Mouse (Mus musculus) limb, embryonic 15.5 days (tissue): ENCODE measurements around the gene Zfp740. TPM values are rescaled to one million over a fixed set of nuclear protein-coding genes. Genes with fewer than 3 reads are reported as not detected.
A peak's percentile ranks its signal among the peaks of the same experiment; 100 is the strongest.

Experiments
- ATAC-seq: fragments of 200-750 bp; cut with Nextera tagmentation; 2 replicates; pipeline ENCODE4 v1.8.0; 2017; ENCODE audit warnings: low read depth, moderate TSS enrichment; ENCODE audit not compliant: insufficient number of reproducible peaks, low FRiP score, low TSS enrichment
- H3K27ac ChIP-seq: fragments of 300-500 bp; sonication (generic); 2 replicates; pipeline ENCODE4 v1.5.1; 2015; ENCODE audit warnings: moderate library complexity, mild to moderate bottlenecking, inconsistent platforms
- H3K27me3 ChIP-seq: fragments of 300-500 bp; sonication (generic); 2 replicates; pipeline ENCODE4 v1.6.1; 2015; ENCODE audit warnings: inconsistent platforms
- H3K36me3 ChIP-seq: fragments of 300-500 bp; sonication (generic); 2 replicates; pipeline ENCODE4 v1.6.1; 2015; ENCODE audit warnings: inconsistent platforms
- H3K4me1 ChIP-seq: fragments of 300-500 bp; sonication (generic); 2 replicates; pipeline ENCODE4 v1.6.1; 2015; ENCODE audit warnings: inconsistent platforms
- H3K4me2 ChIP-seq: fragments of 300-500 bp; sonication (generic); 2 replicates; pipeline ENCODE4 v1.6.1; 2015; ENCODE audit warnings: mild to moderate bottlenecking, inconsistent platforms
- H3K4me3 ChIP-seq: fragments of 300-500 bp; sonication (generic); 2 replicates; pipeline ENCODE4 v1.5.1; 2015; ENCODE audit warnings: mild to moderate bottlenecking, inconsistent platforms
- H3K9ac ChIP-seq: fragments of 300-500 bp; sonication (generic); 2 replicates; pipeline ENCODE4 v1.6.1; 2015; ENCODE audit warnings: inconsistent platforms
- H3K9me3 ChIP-seq: fragments of 300-500 bp; sonication (generic); 2 replicates; pipeline ENCODE4 v1.6.1; 2016; ENCODE audit warnings: inconsistent platforms
- WGBS: fragments of 180-500 bp; shearing (Covaris S2); methylation state at CpG from one replicate; pipeline ENCODE4 v1.1.7; 2015; 5-methylcytosine and 5-hydroxymethylcytosine counted together
- polyA plus RNA-seq: library from polyadenylated mRNA; unstranded; fragments of >200 nt; fragmentation: Nextera tagmentation; extraction: Ambion mirVana; gene quantifications from 2 replicates; pipeline ENCODE4 v1.2.1, GENCODE M21; 2015

Gene Zfp740
- polyA plus RNA-seq, 1 experiment from 2014 or later = 59.9 TPM

DNA sequence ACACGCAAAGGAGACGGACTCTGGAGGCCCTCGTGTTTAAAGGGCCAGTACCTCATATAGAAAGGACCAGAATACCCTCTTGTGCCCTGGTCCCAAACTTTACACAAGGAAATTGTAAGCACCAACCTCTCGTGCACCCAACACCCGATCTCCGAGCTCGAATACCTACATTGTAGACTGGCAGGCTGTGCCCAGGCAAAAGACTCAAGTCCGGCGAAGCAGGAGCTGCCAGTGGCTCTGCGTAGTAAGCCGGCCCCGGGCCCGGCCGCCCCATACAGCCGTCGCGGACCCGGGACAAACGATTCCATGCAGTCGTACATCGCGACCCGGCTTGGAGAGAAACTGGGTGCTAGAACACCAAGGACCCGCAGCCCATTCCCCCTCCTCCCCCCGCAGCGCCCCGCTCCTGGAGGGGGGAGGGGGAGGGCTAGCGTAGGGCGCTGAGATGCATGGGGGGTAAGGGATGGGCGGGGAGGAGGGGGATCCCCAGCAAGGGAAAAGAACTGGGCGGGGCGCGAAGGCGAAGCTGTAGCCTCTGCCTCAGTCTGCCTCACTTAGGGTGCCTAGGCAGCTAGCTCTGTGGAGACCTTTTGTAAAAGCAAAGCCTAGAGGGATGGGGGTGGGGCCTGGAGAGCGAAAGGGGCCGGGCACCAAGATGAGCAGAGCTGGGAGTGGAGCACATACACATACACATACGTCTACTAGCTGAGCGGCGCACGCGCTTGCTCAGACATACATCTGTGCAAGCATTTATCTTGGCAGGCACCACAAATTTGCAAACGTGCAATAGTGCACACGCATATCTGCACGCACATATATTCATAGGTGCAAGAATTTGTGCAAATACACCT lies 43.1 kb downstream of the Zfp740 start:
- peak; percentile 64 for ATAC-seq
- Histone ChIP-seq H3K4me1 (peaks cover 80% of the 10 kb centered on the region), H3K4me3 (peak overlapping the region; percentile 58), H3K27me3 (no peaks in the 10 kb centered on the region), H3K27ac (peak overlapping the region; percentile 99), H3K36me3 (peaks cover 19% of the 10 kb centered on the region), H3K9ac (peak overlapping the region; percentile 47), H3K4me2 (peak overlapping the region; percentile 85), H3K9me3 (no peaks in the 10 kb centered on the region)
- under 1% methylated on average over 39 of the region's 44 CpGs for WGBS

DNA sequence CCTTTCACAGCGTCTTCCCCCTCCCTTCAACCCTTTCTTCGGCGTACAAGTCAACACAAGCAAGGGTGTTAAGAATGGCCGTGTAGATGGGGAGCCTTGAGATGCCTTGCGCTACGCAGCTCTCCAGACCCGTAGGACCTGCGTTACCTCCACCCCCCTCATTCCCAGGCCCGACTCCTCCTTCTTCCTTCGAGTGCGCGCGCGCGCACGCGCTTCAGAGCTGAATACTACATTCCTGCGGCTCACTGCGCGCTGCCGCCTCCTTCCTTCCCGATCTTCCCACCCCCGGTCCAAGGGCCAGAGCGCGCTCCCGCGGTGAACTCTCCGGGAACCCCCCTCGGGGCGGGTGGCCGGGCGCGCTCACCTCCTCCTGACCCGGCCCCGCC lies 43.8 kb downstream of the Zfp740 start:
- Histone ChIP-seq H3K4me3 (peak overlapping the region; percentile 58), H3K4me2 (peak overlapping the region; percentile 85), H3K4me1 (peaks cover 83% of the 10 kb centered on the region), H3K27ac (peak overlapping the region; percentile 99), H3K9me3 (no peaks in the 10 kb centered on the region), H3K27me3 (no peaks in the 10 kb centered on the region), H3K36me3 (peaks cover 20% of the 10 kb centered on the region), H3K9ac (peak overlapping the region; percentile 18; the same call in 1 of the 2 replicates)
- WGBS = 1% methylated on average over 30 of the region's 35 CpGs
- ATAC-seq = peak; percentile 64

- Histone ChIP-seq H3K4me1 (peaks cover 83% of the 10 kb centered on the region), H3K27me3 (no peaks in the 10 kb centered on the region), H3K36me3 (peaks cover 25% of the 10 kb centered on the region), H3K4me3 (peak overlapping the region; percentile 58), H3K9me3 (no peaks in the 10 kb centered on the region), H3K9ac (peak overlapping the region; percentile 43), H3K27ac (peak overlapping the region; percentile 99), H3K4me2 (peak overlapping the region; percentile 85)
- peak; percentile 44 for ATAC-seq
- 0% methylated on average over 46 of the region's 65 CpGs for WGBS
Measured at GRCm38 (mm10) chr15:102247252-102248130, 44.4 kb downstream of the Zfp740 start.

GRCm38 (mm10) chr15:102248131-102248811 lies 45.2 kb downstream of the Zfp740 start:
- ATAC-seq = no peak
- Histone ChIP-seq H3K27me3 (no peaks in the 10 kb centered on the region), H3K9me3 (no peaks in the 10 kb centered on the region), H3K36me3 (peaks cover 24% of the 10 kb centered on the region), H3K4me2 (peak overlapping the region; percentile 85), H3K9ac (0 out of 2 replicates have a peak overlapping the region, but pooled peaks have one; percentile 10), H3K4me1 (peaks cover 80% of the 10 kb centered on the region), H3K4me3 (peak overlapping the region; percentile 58), H3K27ac (peak overlapping the region; percentile 99)
- WGBS = 2% methylated on average over 8 of the region's 8 CpGs

DNA sequence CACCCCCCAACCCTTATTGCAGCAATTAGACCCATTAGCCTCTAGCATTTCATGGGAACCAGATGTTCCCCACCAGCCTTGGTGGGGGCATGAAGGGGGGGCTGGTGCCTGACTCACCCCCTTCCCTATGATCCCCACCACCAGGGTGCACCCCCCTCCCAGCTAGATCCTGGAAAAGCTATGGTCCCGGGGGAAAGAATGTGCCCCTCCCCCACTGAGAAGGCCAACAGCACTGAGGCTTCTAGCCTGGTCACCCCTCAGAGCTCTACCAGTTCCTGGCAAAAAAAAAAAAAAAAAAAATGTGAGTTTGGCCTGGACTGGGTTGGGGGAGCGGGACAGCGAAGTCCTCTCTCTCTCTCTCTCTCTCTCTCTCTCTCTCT lies 45.8 kb downstream of the Zfp740 start:
- Histone ChIP-seq H3K9ac (peak overlapping the region; percentile 10; the same call in 1 of the 2 replicates), H3K4me2 (peak overlapping the region; percentile 85), H3K4me1 (peaks cover 79% of the 10 kb centered on the region), H3K27me3 (no peaks in the 10 kb centered on the region), H3K9me3 (no peaks in the 10 kb centered on the region), H3K27ac (peak overlapping the region; percentile 99), H3K36me3 (peaks cover 28% of the 10 kb centered on the region), H3K4me3 (peak overlapping the region; percentile 58)
- no peak for ATAC-seq
- WGBS = 6% methylated on average over 3 of the region's 3 CpGs

GRCm38 (mm10) chr15:102249251-102249691 lies 46.2 kb downstream of the Zfp740 start:
- H3K27me3 ChIP-seq = no peaks in the 10 kb centered on the region
- peaks cover 79% of the 10 kb centered on the region for H3K4me1 ChIP-seq
- peak overlapping the region; percentile 58 for H3K4me3 ChIP-seq
- H3K36me3 ChIP-seq = peaks cover 32% of the 10 kb centered on the region
- H3K9me3 ChIP-seq = no peaks in the 10 kb centered on the region
- H3K9ac ChIP-seq = no peak overlapping the region
- H3K27ac ChIP-seq = peak overlapping the region; percentile 99
- 1% methylated on average over 13 of the region's 13 CpGs for WGBS
- H3K4me2 ChIP-seq = peak overlapping the region; percentile 85
- peak; percentile 15; the same call in 1 of the 2 replicates for ATAC-seq

GRCm38 (mm10) chr15:102249967-102250366 lies 46.9 kb downstream of the Zfp740 start:
- H3K4me2 ChIP-seq = peak overlapping the region; percentile 85
- peak overlapping the region; percentile 8; the same call in 1 of the 2 replicates for H3K9ac ChIP-seq
- peaks cover 32% of the 10 kb centered on the region for H3K36me3 ChIP-seq
- WGBS = 22% methylated on average over 9 of the region's 9 CpGs
- no peak for ATAC-seq
- peaks cover 80% of the 10 kb centered on the region for H3K4me1 ChIP-seq
- no peaks in the 10 kb centered on the region for H3K27me3 ChIP-seq
- H3K27ac ChIP-seq = peak overlapping the region; percentile 99
- no peaks in the 10 kb centered on the region for H3K9me3 ChIP-seq
- peak overlapping the region; percentile 58 for H3K4me3 ChIP-seq

DNA sequence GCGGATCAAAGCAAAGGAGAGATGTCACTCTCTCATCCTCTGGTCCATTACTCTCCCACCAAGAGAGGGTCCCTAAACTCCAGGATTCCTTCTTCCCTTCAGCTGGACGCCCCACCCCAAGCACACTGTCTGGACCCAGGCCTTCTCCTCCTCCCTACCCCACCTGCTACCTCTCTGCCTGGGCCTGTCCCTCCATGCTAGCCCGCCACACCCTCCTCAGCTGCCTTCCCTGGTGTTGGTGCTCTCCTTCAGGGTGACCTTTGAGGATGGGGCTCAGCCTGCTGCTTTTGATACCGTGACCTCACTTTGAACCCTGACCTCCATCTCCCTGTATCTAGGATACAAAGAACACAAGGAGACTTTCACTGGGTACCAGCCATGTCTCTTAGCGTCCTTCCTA lies 47.5 kb downstream of the Zfp740 start:
- H3K4me2 ChIP-seq = peak overlapping the region; percentile 85
- no peak overlapping the region for H3K9ac ChIP-seq
- no peaks in the 10 kb centered on the region for H3K9me3 ChIP-seq
- WGBS = 46% methylated on average over 5 of the region's 5 CpGs
- H3K27ac ChIP-seq = peak overlapping the region; percentile 99
- no peaks in the 10 kb centered on the region for H3K27me3 ChIP-seq
- peaks cover 32% of the 10 kb centered on the region for H3K36me3 ChIP-seq
- ATAC-seq = no peak
- H3K4me3 ChIP-seq = 0 out of 2 replicates have a peak overlapping the region, but pooled peaks have one; percentile 58
- H3K4me1 ChIP-seq = peaks cover 81% of the 10 kb centered on the region

DNA sequence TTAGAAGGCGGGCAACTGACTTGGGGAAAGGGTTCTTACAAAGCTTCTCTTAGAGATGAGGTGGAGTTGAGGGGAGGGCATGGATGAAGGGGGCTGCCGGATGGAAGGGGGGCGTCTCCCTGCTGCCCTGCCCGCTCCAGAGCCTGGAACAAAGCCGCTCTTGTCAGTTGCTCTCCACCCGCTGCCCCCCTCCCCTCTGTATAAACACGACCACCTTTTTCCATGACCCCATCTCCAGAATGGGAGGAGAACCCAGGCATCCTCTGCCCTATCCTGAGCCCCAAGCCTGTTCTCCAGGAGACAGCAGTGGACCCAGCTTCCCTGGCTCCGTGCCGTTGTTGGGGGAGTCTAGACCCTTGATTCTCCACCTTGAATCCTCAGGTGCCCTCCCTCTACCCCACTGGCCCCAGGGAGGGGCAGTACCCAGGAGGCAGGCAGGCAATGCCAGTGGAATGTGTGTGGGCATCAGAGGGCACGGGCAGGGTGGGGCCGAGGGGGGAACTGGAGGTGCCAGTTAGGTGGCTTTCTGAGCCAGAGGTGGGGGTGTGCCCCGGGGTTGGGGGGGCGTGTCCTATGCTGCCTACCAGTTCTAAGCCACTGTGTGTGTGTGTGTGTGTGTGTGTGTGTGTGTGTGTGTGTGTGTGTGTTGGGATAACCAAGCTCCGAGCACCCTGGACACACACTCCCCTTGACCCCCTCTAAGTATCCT lies 52.7 kb downstream of the Zfp740 start:
- Histone ChIP-seq H3K4me2 (peak overlapping the region; percentile 81), H3K27ac (peak overlapping the region; percentile 98), H3K36me3 (peaks cover 29% of the 10 kb centered on the region), H3K27me3 (no peaks in the 10 kb centered on the region), H3K9me3 (no peaks in the 10 kb centered on the region), H3K4me1 (peaks cover 78% of the 10 kb centered on the region), H3K9ac (peak overlapping the region; percentile 92), H3K4me3 (peak overlapping the region; percentile 79)
- peak; percentile 61 for ATAC-seq
- 27% methylated on average over 13 of the region's 14 CpGs for WGBS

DNA sequence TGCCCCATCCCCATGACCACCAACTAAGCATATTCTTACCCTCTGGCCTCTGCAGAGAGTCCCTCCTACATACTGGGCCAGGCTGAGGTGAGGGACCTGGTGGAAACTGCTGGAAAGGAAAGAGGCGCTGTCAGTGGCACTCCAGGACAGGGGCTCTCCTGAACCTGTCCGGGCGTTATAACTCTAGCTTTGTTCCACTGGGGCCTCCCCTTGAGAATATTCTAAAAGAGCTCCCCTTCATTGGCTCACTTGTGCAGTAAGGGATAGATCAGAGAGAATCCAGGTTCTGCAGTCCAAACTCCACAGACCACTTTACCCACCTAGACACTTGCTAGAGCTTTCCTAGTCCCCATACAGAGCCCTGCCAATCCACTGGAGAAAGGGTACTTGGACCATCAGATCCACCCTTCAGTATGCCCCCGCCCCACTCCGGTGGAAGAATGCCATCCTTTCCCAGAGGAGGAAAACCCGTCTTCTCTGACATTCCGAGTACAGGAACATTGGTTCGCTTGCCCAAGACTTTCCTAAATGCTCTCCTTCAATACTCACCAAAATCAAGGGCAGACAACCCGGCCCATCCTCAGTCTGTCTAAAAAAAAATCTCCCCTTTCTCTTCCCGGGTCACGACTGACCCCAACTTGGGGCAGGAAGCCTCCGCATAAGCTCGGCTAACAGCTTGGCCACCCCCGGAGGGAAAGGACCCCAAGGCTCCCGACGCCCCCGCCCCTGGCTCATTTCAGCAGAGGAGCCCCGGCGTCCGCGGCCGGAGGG lies 53.6 kb downstream of the Zfp740 start:
- WGBS = 4% methylated on average over 22 of the region's 22 CpGs
- Histone ChIP-seq H3K9ac (peak overlapping the region; percentile 92), H3K4me2 (peak overlapping the region; percentile 81), H3K27me3 (no peaks in the 10 kb centered on the region), H3K36me3 (peaks cover 20% of the 10 kb centered on the region), H3K9me3 (no peaks in the 10 kb centered on the region), H3K27ac (peak overlapping the region; percentile 98), H3K4me3 (peak overlapping the region; percentile 79), H3K4me1 (peaks cover 72% of the 10 kb centered on the region)
- no peak for ATAC-seq
